Mouse (Mus musculus) erythroblast, embryonic 14.5 days (primary cell): Measurements from ENCODE around the gene Zfp655. TPM values are rescaled to one million over a fixed set of nuclear protein-coding genes. Genes with fewer than 3 reads are reported as not detected.
A peak's percentile ranks its signal among the peaks of the same experiment; 100 is the strongest.
"Not testable (repeated sequence)": the region's sequence is repeated elsewhere in the genome, so short reads cannot be mapped to it uniquely, and the experiment has no call there.

ENCODE experiments used
- H3K27me3 ChIP-seq: 2 replicates; pipeline ENCODE4 v1.6.1; 2012; ENCODE audit warnings: inconsistent platforms; ENCODE audit not compliant: control insufficient read depth
- H3K36me3 ChIP-seq: 2 replicates; pipeline ENCODE4 v1.6.1; 2012; ENCODE audit warnings: mild to moderate bottlenecking, inconsistent platforms; ENCODE audit not compliant: control insufficient read depth
- H3K4me1 ChIP-seq: 2 replicates; pipeline ENCODE4 v1.6.1; 2012; ENCODE audit warnings: inconsistent platforms; ENCODE audit not compliant: control insufficient read depth
- H3K4me3 ChIP-seq: replicated peaks from 2 replicates; pipeline ENCODE3; 2012; ENCODE audit warnings: moderate library complexity, mild to moderate bottlenecking, inconsistent platforms
- H3K9me3 ChIP-seq: 2 replicates; pipeline ENCODE4 v1.6.1; 2012; ENCODE audit warnings: low read length, inconsistent platforms, mixed read lengths; ENCODE audit not compliant: control insufficient read depth
- GATA1 ChIP-seq: IDR thresholded peaks from 2 replicates; pipeline ENCODE4 v1.6.1; 2012; ENCODE audit warnings: low read length, inconsistent platforms, mixed read lengths
- TAL1 ChIP-seq: IDR thresholded peaks from 3 replicates; pipeline ENCODE4 v1.6.1; 2012; ENCODE audit warnings: low read length, inconsistent platforms, mixed read lengths
- polyA plus RNA-seq: library from polyadenylated mRNA; stranded (reverse); fragments of >175 nt; gene quantifications from 2 replicates; pipeline ENCODE4 v1.2.3, GENCODE M21; 2012

The Zfp655 gene
- polyA plus RNA-seq, 1 experiment, result 1.1 TPM

GRCm38 (mm10) chr5:145214679-145215078 lies 16.8 kb upstream of the Zfp655 start:
- TF ChIP-seq GATA1 (no peak), TAL1 (no peak)
- Histone ChIP-seq H3K4me1 (no peaks in the 10 kb centered on the region), H3K9me3 (no peaks in the 10 kb centered on the region), H3K36me3 (peaks cover 70% of the 10 kb centered on the region), H3K27me3 (no peaks in the 10 kb centered on the region), H3K4me3 (no peak overlapping the region)

DNA sequence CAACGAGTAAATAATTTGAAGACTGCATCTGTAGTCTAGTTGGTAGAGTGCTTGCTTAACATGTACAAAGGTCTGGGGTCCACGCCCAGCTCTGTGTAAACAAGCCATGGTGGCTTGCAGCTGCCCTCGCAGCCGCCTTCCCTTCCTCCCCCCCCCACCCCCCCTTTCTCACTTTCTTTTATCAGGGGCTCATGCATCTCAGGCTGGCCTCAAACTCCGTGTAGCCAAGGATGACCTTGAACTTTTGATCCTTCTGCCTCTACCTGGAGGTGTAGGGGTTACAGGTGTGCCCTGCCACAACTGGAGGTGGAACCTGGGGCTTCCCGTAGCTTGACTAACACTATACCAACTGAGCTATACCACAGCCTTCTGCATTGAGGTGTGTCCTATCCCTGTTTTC lies 13.8 kb upstream of the Zfp655 start:
- H3K9me3 ChIP-seq, result no peaks in the 10 kb centered on the region
- TF ChIP-seq GATA1 (no peak), TAL1 (no peak)
- H3K4me1 ChIP-seq, result no peaks in the 10 kb centered on the region
- no peaks in the 10 kb centered on the region for H3K27me3 ChIP-seq
- no peak overlapping the region for H3K4me3 ChIP-seq
- H3K36me3 ChIP-seq, result peaks cover 65% of the 10 kb centered on the region

DNA sequence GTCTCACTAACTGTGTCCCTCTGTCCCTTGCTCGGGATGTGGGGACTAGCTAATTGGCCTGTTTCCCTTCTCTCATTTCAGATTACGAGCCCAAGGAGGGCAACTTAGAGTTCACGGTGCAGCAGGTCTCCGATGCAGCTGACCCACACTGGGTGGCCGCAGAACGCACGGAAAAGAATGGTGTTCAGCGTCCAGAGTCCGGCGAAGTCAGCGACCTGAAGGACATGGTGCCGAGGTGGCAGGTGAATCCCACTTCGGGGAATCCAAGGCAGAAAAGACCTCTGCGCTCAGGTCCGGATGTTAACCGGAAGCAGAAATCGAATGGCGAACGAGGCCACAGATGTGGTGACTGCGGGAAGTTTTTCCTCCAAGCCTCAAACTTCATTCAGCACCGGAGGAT lies 13.3 kb upstream of the Zfp655 start:
- TF ChIP-seq GATA1 (no peak), TAL1 (no peak)
- Histone ChIP-seq H3K4me3 (no peak overlapping the region), H3K9me3 (no peaks in the 10 kb centered on the region), H3K27me3 (no peaks in the 10 kb centered on the region), H3K36me3 (peaks cover 60% of the 10 kb centered on the region), H3K4me1 (no peaks in the 10 kb centered on the region)

DNA sequence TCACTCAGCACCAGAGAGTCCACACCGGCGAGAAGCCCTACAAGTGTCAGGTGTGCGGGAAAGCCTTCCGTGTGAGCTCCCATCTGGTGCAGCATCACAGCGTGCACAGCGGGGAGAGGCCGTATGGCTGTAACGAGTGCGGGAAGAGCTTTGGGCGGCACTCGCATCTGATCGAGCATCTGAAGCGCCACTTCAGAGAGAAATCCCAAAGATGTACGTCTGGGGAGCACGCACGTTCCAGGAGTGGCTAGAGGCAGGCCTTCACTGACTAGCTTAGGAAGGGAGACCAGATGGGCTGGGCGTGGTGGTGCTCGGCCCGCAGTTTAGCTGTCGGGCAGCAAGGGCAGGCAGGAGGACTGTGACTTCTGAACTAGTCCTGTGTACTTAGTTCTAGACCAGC lies 12.8 kb upstream of the Zfp655 start:
- Histone ChIP-seq H3K27me3 (no peaks in the 10 kb centered on the region), H3K36me3 (peaks cover 56% of the 10 kb centered on the region), H3K4me1 (no peaks in the 10 kb centered on the region), H3K9me3 (no peaks in the 10 kb centered on the region), H3K4me3 (no peak overlapping the region)
- TF ChIP-seq GATA1 (no peak), TAL1 (no peak)

GRCm38 (mm10) chr5:145219981-145220380 lies 11.5 kb upstream of the Zfp655 start:
- Histone ChIP-seq H3K27me3 (no peaks in the 10 kb centered on the region), H3K4me3 (no peak overlapping the region), H3K36me3 (peaks cover 47% of the 10 kb centered on the region), H3K4me1 (no peaks in the 10 kb centered on the region), H3K9me3 (no peaks in the 10 kb centered on the region)
- no peak for TF ChIP-seq GATA1

DNA sequence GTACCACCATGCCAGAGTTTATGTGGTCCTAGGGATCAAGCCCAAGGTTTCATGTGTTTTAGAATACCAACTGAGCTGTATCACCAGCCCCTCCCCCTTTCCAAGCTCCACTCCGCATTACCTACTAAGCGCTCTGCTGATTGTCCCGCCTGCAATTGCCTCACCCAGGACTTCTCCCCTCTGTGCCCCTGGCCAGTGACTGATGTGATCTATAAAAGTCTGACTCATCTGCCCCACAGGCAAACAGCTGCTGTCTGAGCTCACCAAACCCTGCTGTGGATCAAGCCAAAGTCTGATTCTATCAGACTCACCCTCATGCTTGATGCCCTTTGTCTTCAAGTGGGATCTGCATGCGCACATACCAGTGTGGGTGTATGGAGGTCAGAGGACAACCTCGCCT lies 8.7 kb upstream of the Zfp655 start:
- TF ChIP-seq GATA1 (no peak), TAL1 (no peak)
- H3K27me3 ChIP-seq, result no peaks in the 10 kb centered on the region
- peaks cover 1% of the 10 kb centered on the region for H3K4me1 ChIP-seq
- H3K36me3 ChIP-seq, result peaks cover 38% of the 10 kb centered on the region
- H3K9me3 ChIP-seq, result no peaks in the 10 kb centered on the region
- H3K4me3 ChIP-seq, result no peak overlapping the region

DNA sequence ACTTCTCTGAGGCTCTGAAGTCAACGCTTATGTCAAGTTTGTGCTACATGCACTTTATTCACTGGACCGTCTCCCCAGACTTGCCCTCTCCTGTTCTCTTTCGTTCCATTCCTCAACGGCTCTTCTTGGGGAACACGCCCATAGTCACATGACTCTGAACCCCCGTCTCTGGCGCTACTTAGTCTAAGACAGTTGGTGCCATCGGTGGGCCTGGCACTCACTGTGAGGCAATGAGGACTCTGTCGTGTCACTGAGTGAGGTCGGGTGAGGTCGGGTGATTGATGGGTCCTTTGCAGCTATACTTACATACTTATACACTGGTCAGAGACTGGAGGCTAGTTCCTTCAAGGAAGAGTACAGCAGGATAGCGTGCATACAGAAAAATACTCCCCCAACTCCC lies 8.1 kb upstream of the Zfp655 start:
- TF ChIP-seq GATA1 (no peak), TAL1 (no peak)
- Histone ChIP-seq H3K4me3 (no peak overlapping the region), H3K36me3 (peaks cover 32% of the 10 kb centered on the region)

DNA sequence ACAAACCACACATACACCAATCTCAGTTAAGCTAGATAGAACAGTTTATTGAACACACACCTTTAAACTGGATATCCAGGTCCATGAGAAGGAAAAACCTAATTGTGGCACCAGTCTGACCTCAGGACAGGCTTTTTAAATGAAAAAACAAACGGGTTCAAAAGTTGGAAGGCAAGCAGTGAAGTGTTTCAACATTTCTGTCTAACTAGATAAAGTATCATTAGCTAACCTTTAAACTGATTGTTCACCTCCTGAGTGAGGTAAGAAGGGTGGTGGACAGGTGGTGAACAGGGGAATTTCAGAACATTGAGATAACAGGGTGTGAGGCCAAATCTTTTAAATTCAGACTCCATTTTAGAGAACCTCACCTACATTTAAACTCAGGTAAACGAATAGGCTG lies 5.1 kb upstream of the Zfp655 start:
- no peaks in the 10 kb centered on the region for H3K9me3 ChIP-seq
- H3K4me3 ChIP-seq, result no peak overlapping the region
- TF ChIP-seq TAL1 (no peak), GATA1 (no peak)
- peaks cover 13% of the 10 kb centered on the region for H3K4me1 ChIP-seq
- H3K27me3 ChIP-seq, result no peaks in the 10 kb centered on the region
- H3K36me3 ChIP-seq, result peaks cover 6% of the 10 kb centered on the region

More for the DNA sequence above, 8.1 kb upstream of the Zfp655 start:
- Histone ChIP-seq H3K9me3 (no peaks in the 10 kb centered on the region), H3K4me1 (peaks cover 2% of the 10 kb centered on the region), H3K27me3 (no peaks in the 10 kb centered on the region)

- H3K4me3 ChIP-seq, H3K27me3 ChIP-seq, H3K9me3 ChIP-seq: not testable (repeated sequence)
- H3K36me3 ChIP-seq, result peaks cover 13% of the 10 kb centered on the region
- H3K4me1 ChIP-seq, result peaks cover 29% of the 10 kb centered on the region
Observed at GRCm38 (mm10) chr5:145229283-145229682, 2.2 kb upstream of the Zfp655 start.

GRCm38 (mm10) chr5:145230641-145231040 lies 874 bp upstream of the Zfp655 start:
- no peaks in the 10 kb centered on the region for H3K27me3 ChIP-seq
- TF ChIP-seq TAL1 (no peak), GATA1 (no peak)
- H3K4me3 ChIP-seq, result peak overlapping the region; percentile 73
- H3K36me3 ChIP-seq, result peaks cover 26% of the 10 kb centered on the region
- H3K4me1 ChIP-seq, result peaks cover 29% of the 10 kb centered on the region
- no peaks in the 10 kb centered on the region for H3K9me3 ChIP-seq

GRCm38 (mm10) chr5:145231893-145232411 lies 437 bp downstream of the Zfp655 start:
- Histone ChIP-seq H3K4me1 (peaks cover 29% of the 10 kb centered on the region), H3K27me3 (no peaks in the 10 kb centered on the region), H3K4me3 (peak overlapping the region; percentile 73), H3K36me3 (peaks cover 39% of the 10 kb centered on the region), H3K9me3 (no peaks in the 10 kb centered on the region)
- no peak for TF ChIP-seq TAL1
- no peak for TF ChIP-seq GATA1
